Mouse (Mus musculus) spleen, adult 2 months (tissue): Measurements from ENCODE around the gene Cnga3.

ENCODE experiments used
- CTCF ChIP-seq: fragments of 200-500 bp; IDR thresholded peaks from 2 replicates; pipeline ENCODE4 v1.5.1; 2011; ENCODE audit warnings: mild to moderate bottlenecking, inconsistent platforms; ENCODE audit not compliant: insufficient read depth, insufficient read length, insufficient replicate concordance; ENCODE audit errors: extremely low read depth
- POLR2A ChIP-seq: fragments of 200-500 bp; IDR thresholded peaks from 2 replicates; pipeline ENCODE4 v1.6.1; 2011; ENCODE audit warnings: low read depth, low read length, inconsistent platforms

GRCm38 (mm10) chr1:37219593-37219992 lies 5.4 kb downstream of the Cnga3 start:
- TF ChIP-seq POLR2A (no peak), CTCF (no peak)
